Mouse (Mus musculus) cerebellum, adult 18-20 months (tissue): Measurements from ENCODE around the gene Nupr1l.
"Not testable (repeated sequence)": the region's sequence is repeated elsewhere in the genome, so short reads cannot be mapped to it uniquely, and the experiment has no call there.

Source experiments
- DNase-seq, 2 experiments: peaks; one replicate each; pipeline ENCODE4 v3.0.0; 2021

Nupr1l gene

GRCm38 (mm10) chr5:129908242-129908965 lies at the start of gene Nupr1l:
TSS of gene Nupr1l (plus strand) at chr5:129908540.
- DNase-seq: peak; percentile 89 to 92

- DNase-seq: no peak
These were observed 46.0 kb upstream of the Nupr1l start for GRCm38 (mm10) chr5:129862325-129862724.

- peak; percentile 31 to 46 for DNase-seq
These were observed 43.9 kb upstream of the Nupr1l start for GRCm38 (mm10) chr5:129864467-129864866.

- no peak for DNase-seq
These were observed 42.5 kb upstream of the Nupr1l start for GRCm38 (mm10) chr5:129865841-129866240.

GRCm38 (mm10) chr5:129869238-129869995 lies 38.9 kb upstream of the Nupr1l start:
- DNase-seq: no peak

- DNase-seq: no peak
These were observed 37.1 kb upstream of the Nupr1l start for GRCm38 (mm10) chr5:129871238-129871637.

- no peak for DNase-seq
These were observed 34.4 kb upstream of the Nupr1l start for GRCm38 (mm10) chr5:129873942-129874341.

GRCm38 (mm10) chr5:129875098-129875497 lies 33.2 kb upstream of the Nupr1l start:
- no peak for DNase-seq

GRCm38 (mm10) chr5:129877731-129878455 lies 30.4 kb upstream of the Nupr1l start:
- peak in 1 of 2 experiments; percentile 23 for DNase-seq

GRCm38 (mm10) chr5:129878946-129879345 lies 29.4 kb upstream of the Nupr1l start:
- peak; percentile 30 to 40 for DNase-seq

- DNase-seq: no peak
These were observed 28.5 kb upstream of the Nupr1l start for GRCm38 (mm10) chr5:129879888-129880287.

GRCm38 (mm10) chr5:129886271-129886670 lies 22.1 kb upstream of the Nupr1l start:
- DNase-seq: no peak

- peak; percentile 91 to 95 for DNase-seq
These were observed 21.3 kb upstream of the Nupr1l start, which contains the start of gene Chchd2 for GRCm38 (mm10) chr5:129886911-129887636. TSS of gene Chchd2 (minus strand) at chr5:129887470.

- DNase-seq: not testable (repeated sequence)
These were observed 17.9 kb upstream of the Nupr1l start for GRCm38 (mm10) chr5:129890390-129890789.

GRCm38 (mm10) chr5:129895198-129896088 lies 12.9 kb upstream of the Nupr1l start, which contains the start of gene Zbed5:
TSS of gene Zbed5 (plus strand) at chr5:129895723.
- DNase-seq: peak; percentile 82 to 90

- no peak for DNase-seq
These were observed 9.9 kb upstream of the Nupr1l start, which contains the start of gene Phkg1 for GRCm38 (mm10) chr5:129898449-129898848. TSS of gene Phkg1 (minus strand) at chr5:129898549.

GRCm38 (mm10) chr5:129907775-129908174 lies 565 bp upstream of the Nupr1l start:
- DNase-seq: no peak

GRCm38 (mm10) chr5:129909147-129909546 lies 807 bp downstream of the Nupr1l start:
- DNase-seq: no peak

GRCm38 (mm10) chr5:129909591-129909990 lies 1.3 kb downstream of the Nupr1l start:
- DNase-seq: no peak

GRCm38 (mm10) chr5:129914024-129914423 lies 5.7 kb downstream of the Nupr1l start:
- peak; percentile 22 to 33 for DNase-seq

- not testable (repeated sequence) for DNase-seq
These were observed 7.2 kb downstream of the Nupr1l start for GRCm38 (mm10) chr5:129915491-129915890.
